Mouse (Mus musculus) midbrain, embryonic 13.5 days (tissue): ENCODE measurements at regions not wholly inside any gene's neighbourhood (a gene's known extent, or its start where the extent isn't known, plus 50 kb on each side); places are given as distances from the start of the nearest gene placed in this dataset.

ENCODE experiments used
- ATAC-seq: fragments of 200-750 bp; cut with Nextera tagmentation; 2 replicates; pipeline ENCODE4 v1.8.0; 2017; ENCODE audit warnings: mild to moderate bottlenecking, moderate TSS enrichment, moderate library complexity
- H3K27ac ChIP-seq: fragments of 300-500 bp; sonication (generic); 2 replicates; pipeline ENCODE4 v1.5.1; 2015; ENCODE audit warnings: inconsistent platforms, mild to moderate bottlenecking, moderate library complexity
- H3K27me3 ChIP-seq: fragments of 300-500 bp; sonication (generic); 2 replicates; pipeline ENCODE4 v1.6.1; 2015; ENCODE audit warnings: mild to moderate bottlenecking, inconsistent platforms
- H3K36me3 ChIP-seq: fragments of 300-500 bp; sonication (generic); 2 replicates; pipeline ENCODE4 v1.6.1; 2015; ENCODE audit warnings: mild to moderate bottlenecking, inconsistent platforms
- H3K4me1 ChIP-seq: fragments of 300-500 bp; sonication (generic); replicated peaks from 2 replicates; pipeline ENCODE4 v1.6.1; 2015; ENCODE audit warnings: inconsistent platforms
- H3K4me2 ChIP-seq: fragments of 300-500 bp; sonication (generic); replicated peaks from 2 replicates; pipeline ENCODE4 v1.6.1; 2015; ENCODE audit warnings: moderate library complexity, mild to moderate bottlenecking, inconsistent platforms
- H3K4me3 ChIP-seq: fragments of 300-500 bp; sonication (generic); replicated peaks from 2 replicates; pipeline ENCODE4 v1.5.1; 2015; ENCODE audit warnings: mild to moderate bottlenecking, inconsistent platforms
- H3K9ac ChIP-seq: fragments of 300-500 bp; sonication (generic); replicated peaks from 2 replicates; pipeline ENCODE4 v1.6.1; 2015; ENCODE audit warnings: mild to moderate bottlenecking, inconsistent platforms
- H3K9me3 ChIP-seq: fragments of 300-500 bp; sonication (generic); 2 replicates; pipeline ENCODE4 v1.6.1; 2016; ENCODE audit warnings: mild to moderate bottlenecking, inconsistent platforms
- WGBS: fragments of 180-500 bp; shearing (Covaris S2); methylation state at CpG from one replicate; pipeline ENCODE4 v1.1.7; 2015; 5-methylcytosine and 5-hydroxymethylcytosine counted together

DNA sequence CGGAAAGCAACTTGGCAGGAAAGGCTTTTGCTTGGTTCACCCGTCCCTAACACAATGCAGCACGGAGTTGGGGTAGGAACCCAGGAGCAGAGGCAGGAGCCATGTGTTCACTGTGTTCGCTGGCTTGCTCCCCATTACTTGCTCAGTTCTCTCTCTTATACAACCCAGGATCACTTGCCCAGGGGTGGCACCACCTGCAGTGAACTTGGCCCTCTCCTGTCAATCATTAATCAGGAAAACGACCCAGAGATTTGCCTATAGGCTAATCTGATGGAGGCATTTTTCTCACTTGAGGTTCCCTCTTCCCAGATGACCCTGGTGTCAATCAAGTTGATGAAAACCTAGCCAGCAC is 202.5 kb downstream of the Pten start:
- Histone ChIP-seq H3K4me1 (peaks cover 12% of the 10 kb centered on the region), H3K36me3 (no peaks in the 10 kb centered on the region), H3K27ac (no peak overlapping the region), H3K4me2 (no peak overlapping the region), H3K9ac (no peak overlapping the region), H3K4me3 (no peak overlapping the region), H3K27me3 (peaks cover 9% of the 10 kb centered on the region), H3K9me3 (no peaks in the 10 kb centered on the region)
- no peak for ATAC-seq
- WGBS, result 72% methylated on average over 5 of the region's 5 CpGs

DNA sequence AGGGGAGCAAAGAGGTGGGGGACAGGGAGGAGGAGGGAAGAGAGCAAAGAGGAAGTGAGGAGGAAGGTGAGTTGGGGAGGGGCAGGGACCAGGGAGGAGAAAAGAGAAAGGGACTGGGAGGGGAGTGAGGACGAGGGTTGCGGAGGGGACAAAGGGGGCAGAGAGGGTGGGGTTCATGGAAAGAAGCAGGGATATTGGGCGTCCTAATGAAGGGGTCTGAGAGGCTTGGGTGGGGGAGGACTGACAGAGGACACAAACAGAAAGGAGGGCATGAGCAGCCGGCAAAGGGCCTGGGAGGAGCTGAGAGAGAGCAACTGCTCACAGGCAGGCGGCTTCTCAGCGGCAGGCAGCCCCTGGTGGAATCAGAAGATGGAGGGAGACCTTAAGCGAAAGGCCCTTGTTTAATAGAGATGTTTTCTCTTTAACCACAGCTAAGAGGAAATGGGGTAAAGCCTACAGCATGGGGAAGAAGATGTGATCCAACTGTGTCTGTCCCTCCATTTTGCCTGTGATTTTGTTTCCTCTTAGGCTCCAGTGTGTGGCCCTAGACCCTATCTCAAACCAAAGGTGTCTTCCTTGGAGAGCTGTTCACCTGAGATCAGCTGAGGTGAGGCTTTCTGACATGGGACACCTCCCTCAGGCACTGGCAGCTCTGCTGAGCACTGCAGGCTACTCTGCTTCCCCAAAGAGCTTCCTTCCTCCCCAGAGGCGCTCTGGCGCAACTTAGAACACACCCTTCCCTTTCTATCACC is 203.1 kb downstream of the Pten start:
- H3K27me3 ChIP-seq, result peaks cover 9% of the 10 kb centered on the region

DNA sequence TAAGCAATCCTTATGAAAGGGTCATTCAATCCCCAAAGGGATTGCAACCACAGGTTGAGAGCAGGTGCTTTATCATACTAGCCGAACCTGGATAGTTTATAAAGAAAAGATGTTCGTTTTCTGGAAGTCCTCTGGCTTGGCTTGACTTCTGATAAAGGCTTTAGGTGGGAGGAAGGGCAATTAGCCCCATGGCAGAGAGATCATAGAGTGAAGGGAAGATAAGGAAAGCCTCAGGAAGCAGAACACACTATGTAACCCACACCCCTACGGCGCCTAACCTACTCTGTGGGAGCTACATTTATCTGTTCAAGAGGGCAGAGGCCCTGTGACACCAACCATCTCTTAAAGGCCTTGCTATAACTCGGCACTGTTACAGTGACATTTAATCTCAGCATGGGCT is 204.2 kb downstream of the Pten start:
- Histone ChIP-seq H3K27ac (no peak overlapping the region), H3K4me3 (no peak overlapping the region)

More for the DNA sequence above, 203.1 kb downstream of the Pten start:
- H3K4me1 ChIP-seq, result peaks cover 12% of the 10 kb centered on the region
- no peaks in the 10 kb centered on the region for H3K9me3 ChIP-seq
- no peak overlapping the region for H3K4me3 ChIP-seq
- no peak overlapping the region for H3K9ac ChIP-seq
- WGBS, result 67% methylated on average over 9 of the region's 9 CpGs
- no peaks in the 10 kb centered on the region for H3K36me3 ChIP-seq
- H3K27ac ChIP-seq, result no peak overlapping the region
- no peak for ATAC-seq
- no peak overlapping the region for H3K4me2 ChIP-seq

DNA sequence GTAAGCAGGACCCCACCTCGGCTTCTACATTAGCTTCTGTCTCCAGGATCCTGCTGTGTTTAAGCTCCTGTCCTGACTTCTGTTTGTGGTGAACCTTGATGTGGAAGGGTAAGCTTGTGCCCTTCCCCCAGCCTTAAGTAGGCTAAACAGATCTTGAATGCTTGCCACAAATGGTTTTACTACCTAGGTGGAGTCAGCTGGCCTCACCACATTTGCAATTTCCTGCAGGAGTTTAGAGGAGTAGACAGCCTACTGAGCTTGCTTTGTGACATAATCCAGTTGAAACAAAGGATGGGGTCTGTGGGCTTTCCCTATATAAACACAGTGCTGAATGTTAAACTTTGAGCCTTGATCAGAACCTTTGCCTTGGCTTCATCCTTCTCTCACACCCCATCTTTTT is 206.7 kb downstream of the Pten start:
- Histone ChIP-seq H3K4me1 (no peaks in the 10 kb centered on the region), H3K36me3 (no peaks in the 10 kb centered on the region), H3K27me3 (peaks cover 3% of the 10 kb centered on the region; the same call in 1 of the 2 replicates), H3K4me2 (no peak overlapping the region), H3K9ac (no peak overlapping the region), H3K4me3 (no peak overlapping the region), H3K9me3 (no peaks in the 10 kb centered on the region), H3K27ac (no peak overlapping the region)
- ATAC-seq, result no peak
- WGBS, result 33% methylated on average over 1 of the region's 1 CpGs

More for the DNA sequence above, 204.2 kb downstream of the Pten start:
- Histone ChIP-seq H3K4me1 (peaks cover 8% of the 10 kb centered on the region), H3K9ac (no peak overlapping the region), H3K9me3 (no peaks in the 10 kb centered on the region), H3K4me2 (no peak overlapping the region), H3K27me3 (peaks cover 9% of the 10 kb centered on the region), H3K36me3 (no peaks in the 10 kb centered on the region)
- 84% methylated on average over 5 of the region's 5 CpGs for WGBS
- no peak for ATAC-seq

DNA sequence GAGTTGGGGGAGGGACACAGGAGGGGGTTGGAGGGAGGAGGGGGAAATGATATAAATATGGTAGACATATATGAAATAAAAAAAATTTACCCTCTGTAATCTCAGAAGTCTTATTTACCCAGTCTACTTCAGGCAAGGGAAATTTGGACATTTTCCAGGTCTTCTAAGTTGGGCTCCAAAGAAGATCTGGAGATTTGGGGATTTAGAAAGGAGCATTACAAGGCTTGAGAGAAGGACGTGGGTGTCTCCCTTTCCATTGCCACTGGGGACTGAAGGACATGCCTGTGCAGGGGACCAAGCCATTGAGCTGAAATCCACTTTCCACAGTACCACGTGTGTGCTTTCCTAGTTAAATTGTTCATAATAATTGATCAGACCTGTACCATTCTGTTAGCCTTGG is 208.2 kb downstream of the Pten start:
- Histone ChIP-seq H3K9me3 (no peaks in the 10 kb centered on the region), H3K27me3 (0 out of 2 replicates have a peak, but pooled peaks cover 3% of the 10 kb centered on the region), H3K9ac (no peak overlapping the region), H3K4me3 (no peak overlapping the region), H3K36me3 (no peaks in the 10 kb centered on the region), H3K4me2 (no peak overlapping the region), H3K4me1 (peaks cover 3% of the 10 kb centered on the region; the same call in 1 of the 2 replicates), H3K27ac (no peak overlapping the region)
- WGBS, result 80% methylated on average over 2 of the region's 2 CpGs
- ATAC-seq, result no peak

DNA sequence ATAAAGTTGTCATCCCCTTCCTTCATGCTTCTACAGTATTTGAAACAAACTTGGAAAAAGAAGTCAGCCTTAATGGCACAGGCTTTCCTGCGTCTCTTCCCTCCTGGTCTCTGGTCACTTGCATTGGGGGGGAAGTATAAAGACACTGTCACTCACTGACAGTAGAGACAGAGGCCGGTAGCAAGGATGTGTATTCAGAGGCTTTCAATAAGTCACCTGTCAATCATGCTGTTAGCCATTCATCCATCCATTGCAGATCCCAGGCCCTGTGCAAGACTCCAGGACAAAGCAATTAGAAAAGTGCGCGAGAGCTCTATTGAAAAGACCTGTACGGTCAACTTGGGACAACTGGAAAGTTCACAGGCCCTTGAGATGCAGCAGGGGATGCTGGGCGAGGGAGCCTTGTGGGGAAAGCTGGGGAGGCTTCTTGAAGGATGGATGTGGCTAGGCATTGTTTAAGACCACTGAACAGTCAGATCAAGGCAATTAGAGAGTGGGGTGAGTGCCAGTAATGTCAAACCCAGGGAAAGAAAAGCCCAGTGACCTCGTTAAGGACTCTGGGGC is 212.0 kb downstream of the Pten start:
- Histone ChIP-seq H3K27me3 (no peaks in the 10 kb centered on the region), H3K4me3 (no peak overlapping the region), H3K4me2 (no peak overlapping the region), H3K9ac (no peak overlapping the region), H3K9me3 (no peaks in the 10 kb centered on the region), H3K4me1 (peaks cover 3% of the 10 kb centered on the region; the same call in 1 of the 2 replicates), H3K27ac (no peak overlapping the region), H3K36me3 (no peaks in the 10 kb centered on the region)
- no peak for ATAC-seq
- WGBS, result 20% methylated on average over 7 of the region's 7 CpGs

DNA sequence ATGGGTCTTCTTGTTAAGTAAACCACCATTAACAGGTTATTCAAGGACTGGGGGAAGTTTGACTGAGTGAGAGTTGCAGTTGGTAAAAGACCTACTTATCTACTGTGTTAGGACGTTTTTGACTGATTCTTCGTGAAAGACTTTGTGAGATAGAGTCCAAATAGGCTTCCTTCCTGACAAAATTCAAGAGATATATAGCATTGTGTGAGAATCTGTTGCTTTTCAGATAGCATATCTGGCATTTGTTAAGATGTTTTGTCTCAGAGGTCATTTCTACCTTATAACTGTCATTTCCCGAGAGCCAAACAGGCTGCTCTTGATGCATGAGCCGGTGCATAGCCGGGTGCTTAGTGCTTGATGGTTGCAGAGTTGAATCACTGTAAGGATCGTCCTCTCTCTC is 214.8 kb downstream of the Pten start:
- peaks cover 3% of the 10 kb centered on the region; the same call in 1 of the 2 replicates for H3K4me1 ChIP-seq
- no peaks in the 10 kb centered on the region for H3K27me3 ChIP-seq
- no peak overlapping the region for H3K4me3 ChIP-seq
- no peak for ATAC-seq
- H3K9ac ChIP-seq, result no peak overlapping the region
- no peaks in the 10 kb centered on the region for H3K9me3 ChIP-seq
- H3K36me3 ChIP-seq, result no peaks in the 10 kb centered on the region
- H3K27ac ChIP-seq, result no peak overlapping the region
- no peak overlapping the region for H3K4me2 ChIP-seq
- WGBS, result 98% methylated on average over 6 of the region's 6 CpGs

DNA sequence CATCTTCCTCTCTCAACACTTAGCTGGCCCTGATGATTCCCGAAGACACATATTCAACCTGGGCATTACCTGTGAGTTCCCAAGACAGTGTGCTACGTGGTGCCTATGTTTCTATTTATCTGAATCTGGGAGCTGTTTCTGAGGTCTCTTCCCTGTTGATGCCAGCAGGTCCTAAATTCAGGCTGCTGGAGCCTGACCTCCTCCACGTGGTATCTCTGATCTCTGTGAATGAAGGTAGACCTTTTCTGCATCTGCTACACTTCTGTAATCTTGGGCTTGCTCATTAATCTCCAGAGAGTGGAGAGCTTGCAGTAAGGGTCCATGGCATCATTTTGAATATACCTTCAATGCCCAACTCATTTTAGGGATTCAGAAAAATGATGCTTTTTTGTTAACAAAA is 215.8 kb downstream of the Pten start:
- 90% methylated on average over 3 of the region's 3 CpGs for WGBS
- no peaks in the 10 kb centered on the region for H3K36me3 ChIP-seq
- ATAC-seq, result no peak
- no peak overlapping the region for H3K4me2 ChIP-seq
- H3K27ac ChIP-seq, result no peak overlapping the region
- H3K27me3 ChIP-seq, result no peaks in the 10 kb centered on the region
- no peak overlapping the region for H3K4me3 ChIP-seq
- no peaks in the 10 kb centered on the region for H3K9me3 ChIP-seq
- no peak overlapping the region for H3K9ac ChIP-seq
- peaks cover 3% of the 10 kb centered on the region; the same call in 1 of the 2 replicates for H3K4me1 ChIP-seq

DNA sequence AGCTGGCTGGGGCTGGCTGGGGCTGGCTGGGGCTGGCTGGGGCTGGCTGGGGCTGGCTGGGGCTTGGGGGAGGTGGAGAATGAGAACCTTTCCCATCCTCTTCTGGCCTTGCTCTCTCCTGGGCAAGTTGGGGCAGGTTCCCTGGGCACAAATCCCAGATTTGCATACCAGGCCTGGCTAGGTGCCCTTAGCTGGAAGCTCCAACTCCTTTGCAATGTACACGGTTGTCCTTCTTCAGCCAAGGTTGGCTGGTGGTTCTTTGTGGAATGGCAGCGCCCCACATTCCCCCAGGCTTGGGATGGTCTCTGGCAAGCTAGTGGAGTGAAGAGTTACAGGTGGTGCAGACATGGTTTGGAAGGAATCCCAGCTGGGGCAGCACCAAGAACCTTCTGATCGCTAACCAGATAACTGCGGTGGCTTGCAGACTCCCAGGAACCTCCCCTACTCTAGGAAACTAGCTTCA is 217.5 kb downstream of the Pten start:
- Histone ChIP-seq H3K4me3 (no peak overlapping the region), H3K36me3 (no peaks in the 10 kb centered on the region), H3K27me3 (no peaks in the 10 kb centered on the region), H3K27ac (no peak overlapping the region), H3K9ac (no peak overlapping the region), H3K4me1 (no peaks in the 10 kb centered on the region), H3K4me2 (no peak overlapping the region), H3K9me3 (no peaks in the 10 kb centered on the region)
- ATAC-seq, result no peak
- WGBS, result 94% methylated on average over 4 of the region's 4 CpGs

DNA sequence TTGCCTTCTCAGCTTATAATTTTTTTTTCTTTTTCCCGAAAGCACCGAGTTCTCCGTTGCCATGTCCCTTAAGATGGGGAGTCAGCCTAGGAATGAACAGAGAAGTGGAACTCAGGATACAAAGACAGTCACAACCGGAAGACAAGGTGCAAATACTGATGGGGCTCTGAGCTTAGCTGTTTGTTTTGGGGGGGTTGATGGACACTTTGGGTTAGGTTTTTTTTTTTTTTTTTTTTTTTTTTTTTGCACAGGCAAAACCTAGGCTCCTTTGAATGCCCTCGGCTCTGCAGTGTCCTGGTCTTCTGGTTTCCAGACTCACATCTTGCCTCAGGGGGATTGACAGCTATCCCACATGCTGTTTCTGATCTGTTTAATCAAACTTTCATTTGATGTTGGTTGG is 218.0 kb downstream of the Pten start:
- H3K36me3 ChIP-seq, result no peaks in the 10 kb centered on the region
- ATAC-seq, result no peak
- H3K27ac ChIP-seq, result no peak overlapping the region
- no peak overlapping the region for H3K9ac ChIP-seq
- WGBS, result 88% methylated on average over 5 of the region's 5 CpGs
- H3K4me3 ChIP-seq, result no peak overlapping the region
- H3K4me2 ChIP-seq, result no peak overlapping the region
- no peaks in the 10 kb centered on the region for H3K4me1 ChIP-seq
- no peaks in the 10 kb centered on the region for H3K27me3 ChIP-seq
- H3K9me3 ChIP-seq, result no peaks in the 10 kb centered on the region

DNA sequence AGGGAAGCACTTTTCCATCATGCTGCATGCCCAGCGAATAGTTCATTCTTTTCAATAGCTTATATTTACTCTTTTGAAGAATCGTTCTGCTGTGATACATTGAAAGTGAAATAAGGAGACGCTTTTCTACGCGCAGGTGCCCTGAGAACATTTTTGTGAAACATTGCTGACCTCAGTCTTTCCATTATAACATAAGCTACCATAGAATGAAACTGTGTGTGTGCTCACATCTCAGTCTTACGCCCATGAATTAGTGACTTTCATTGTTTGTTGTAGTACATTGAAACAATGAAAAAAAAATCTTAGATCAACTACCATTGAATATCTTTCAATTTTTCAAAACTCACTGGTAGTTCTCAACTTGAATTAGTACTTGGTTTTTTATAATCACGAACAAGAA is 219.2 kb downstream of the Pten start:
- Histone ChIP-seq H3K27ac (no peak overlapping the region), H3K27me3 (no peaks in the 10 kb centered on the region), H3K9ac (no peak overlapping the region), H3K36me3 (no peaks in the 10 kb centered on the region), H3K4me1 (no peaks in the 10 kb centered on the region), H3K4me2 (no peak overlapping the region), H3K9me3 (no peaks in the 10 kb centered on the region), H3K4me3 (no peak overlapping the region)
- ATAC-seq, result no peak
- 92% methylated on average over 7 of the region's 7 CpGs for WGBS

DNA sequence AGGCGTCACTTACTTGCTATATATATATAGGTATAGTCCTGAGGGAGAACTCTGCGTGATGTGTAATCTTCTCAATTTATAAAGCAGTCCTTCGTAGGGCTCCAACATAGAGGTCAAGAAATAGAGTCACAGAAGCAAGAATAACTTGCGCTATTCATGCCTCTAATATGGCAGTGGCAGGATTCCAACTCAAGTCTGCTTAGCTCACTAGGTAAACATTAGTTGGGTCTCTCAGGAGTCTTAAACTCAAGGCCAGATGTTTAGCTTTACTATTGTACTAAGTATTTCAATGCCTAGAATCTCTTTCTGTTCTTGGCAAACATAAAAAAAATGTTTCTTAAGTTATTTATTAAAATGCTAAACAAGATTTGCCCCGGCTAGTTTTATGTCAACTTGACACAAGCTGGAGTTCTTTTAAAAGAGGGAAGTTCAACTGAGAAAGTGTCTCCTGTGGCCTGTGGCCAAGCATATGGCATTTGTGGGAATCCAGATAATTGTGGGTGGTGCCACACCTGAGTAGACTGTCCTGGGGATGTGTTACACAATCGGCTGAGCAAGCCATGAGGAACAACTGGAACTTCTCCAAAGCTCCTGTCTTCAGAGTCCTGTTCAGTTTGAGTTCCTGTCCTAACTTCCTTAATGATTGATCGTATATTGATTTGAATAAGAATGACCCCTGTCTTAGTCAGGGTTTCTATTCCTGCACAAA is 220.9 kb downstream of the Pten start:
- Histone ChIP-seq H3K9ac (no peak overlapping the region), H3K9me3 (no peaks in the 10 kb centered on the region), H3K27me3 (no peaks in the 10 kb centered on the region), H3K36me3 (no peaks in the 10 kb centered on the region), H3K27ac (no peak overlapping the region), H3K4me2 (no peak overlapping the region), H3K4me3 (no peak overlapping the region), H3K4me1 (no peaks in the 10 kb centered on the region)
- ATAC-seq, result no peak
- WGBS, result 94% methylated on average over 7 of the region's 7 CpGs
